Mouse (Mus musculus) lung, postnatal 14 days (tissue): ENCODE measurements at regions not wholly inside any gene's neighbourhood (a gene's known extent, or its start where the extent isn't known, plus 50 kb on each side); places are given as distances from the start of the nearest gene placed in this dataset.

Experiments
- DNase-seq: peaks from one replicate; pipeline ENCODE4 v3.0.0; 2021

DNA sequence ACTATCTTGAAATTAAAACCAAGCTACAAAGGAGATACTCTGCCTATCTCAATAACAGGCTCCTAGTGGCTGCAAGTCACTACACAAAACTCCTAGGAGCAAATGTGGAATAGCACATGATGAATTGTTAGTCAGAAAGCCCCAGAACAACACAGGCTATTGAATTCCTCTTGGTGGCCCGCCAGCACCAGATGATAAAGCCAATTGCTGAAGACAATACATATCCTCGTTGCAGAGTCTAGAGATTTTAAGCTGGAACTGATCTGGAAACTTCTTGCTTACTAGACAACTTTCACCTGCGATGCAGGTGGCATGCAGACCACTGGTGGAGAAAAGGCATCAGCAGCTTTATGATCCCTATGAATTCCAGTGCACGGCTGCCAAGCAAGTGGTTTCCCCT lies 126.5 kb upstream of the Eya4 start:
- DNase-seq = no peak

DNA sequence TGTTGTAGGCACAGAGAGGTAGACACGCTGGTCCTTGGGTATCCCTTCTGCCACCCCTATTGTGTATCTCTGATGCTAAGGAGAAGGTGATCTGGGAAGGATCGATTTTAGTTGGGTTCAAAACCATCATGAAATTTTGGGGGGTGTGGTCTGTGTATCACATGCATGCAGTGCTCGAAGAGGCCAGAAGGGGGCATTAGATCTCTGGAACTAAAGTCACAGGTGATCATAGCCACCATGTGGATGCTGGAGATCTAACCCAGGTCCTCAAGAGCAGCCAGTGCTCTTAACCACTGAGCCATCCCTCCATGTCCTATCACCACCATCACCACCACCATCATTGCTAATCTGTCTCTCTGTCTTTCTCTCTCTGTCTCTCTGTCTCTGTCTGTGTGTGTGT lies 100.4 kb upstream of the Eya4 start:
- no peak for DNase-seq

DNA sequence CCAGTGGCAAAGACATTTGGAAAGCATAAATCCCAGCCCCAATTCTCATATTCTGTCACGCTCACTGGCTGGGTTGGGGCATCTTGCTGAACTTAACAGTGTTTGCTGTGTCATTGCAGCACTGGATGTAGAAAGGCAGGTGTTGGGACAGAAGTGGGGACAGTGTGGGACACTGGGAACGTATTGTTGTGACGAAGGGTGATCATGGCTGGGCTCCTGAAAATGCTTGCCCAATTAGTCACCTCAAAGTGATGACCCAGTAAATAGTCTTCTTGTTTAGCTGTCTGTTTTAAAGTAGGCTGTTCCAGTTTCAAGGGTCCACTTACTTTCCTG lies 100.0 kb upstream of the Eya4 start:
- DNase-seq = no peak

DNA sequence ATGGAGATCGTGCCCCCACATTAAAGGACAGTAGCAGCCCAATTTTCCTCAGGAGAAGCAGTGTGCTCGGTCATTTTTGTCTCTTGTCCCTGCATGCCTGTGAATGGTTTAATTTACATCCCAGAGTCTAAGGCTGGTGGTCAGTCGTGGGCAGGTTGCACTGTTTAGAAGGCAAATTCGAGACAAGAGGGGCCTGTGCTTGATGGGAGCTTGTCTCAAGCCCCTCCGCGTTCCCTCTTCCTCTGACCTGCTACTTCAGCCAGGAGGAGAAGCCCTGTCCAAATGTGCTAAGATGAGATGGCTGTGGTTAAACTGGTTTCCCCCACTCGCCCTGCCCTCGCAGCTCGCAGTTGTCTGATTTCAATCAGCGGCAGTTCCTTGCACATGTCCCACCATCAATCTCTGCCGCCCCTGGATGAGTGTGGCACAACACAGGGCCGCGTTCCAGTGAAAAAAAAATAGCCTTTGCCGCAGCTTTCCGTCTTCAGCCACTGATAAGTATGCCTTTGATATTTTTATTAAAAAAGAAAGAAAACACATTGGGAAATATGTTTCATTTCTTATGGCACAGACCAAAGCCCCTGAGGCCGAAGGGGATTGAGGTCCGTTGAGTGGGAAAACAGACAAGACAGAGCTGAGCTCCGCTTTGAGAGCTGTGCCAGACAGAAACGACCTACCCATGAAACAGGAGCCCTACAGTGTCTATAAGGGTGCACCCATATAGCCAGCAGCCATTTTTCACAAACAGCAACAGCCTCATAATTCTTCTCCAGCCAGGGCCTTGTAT lies 99.5 kb upstream of the Eya4 start:
- no peak for DNase-seq

DNA sequence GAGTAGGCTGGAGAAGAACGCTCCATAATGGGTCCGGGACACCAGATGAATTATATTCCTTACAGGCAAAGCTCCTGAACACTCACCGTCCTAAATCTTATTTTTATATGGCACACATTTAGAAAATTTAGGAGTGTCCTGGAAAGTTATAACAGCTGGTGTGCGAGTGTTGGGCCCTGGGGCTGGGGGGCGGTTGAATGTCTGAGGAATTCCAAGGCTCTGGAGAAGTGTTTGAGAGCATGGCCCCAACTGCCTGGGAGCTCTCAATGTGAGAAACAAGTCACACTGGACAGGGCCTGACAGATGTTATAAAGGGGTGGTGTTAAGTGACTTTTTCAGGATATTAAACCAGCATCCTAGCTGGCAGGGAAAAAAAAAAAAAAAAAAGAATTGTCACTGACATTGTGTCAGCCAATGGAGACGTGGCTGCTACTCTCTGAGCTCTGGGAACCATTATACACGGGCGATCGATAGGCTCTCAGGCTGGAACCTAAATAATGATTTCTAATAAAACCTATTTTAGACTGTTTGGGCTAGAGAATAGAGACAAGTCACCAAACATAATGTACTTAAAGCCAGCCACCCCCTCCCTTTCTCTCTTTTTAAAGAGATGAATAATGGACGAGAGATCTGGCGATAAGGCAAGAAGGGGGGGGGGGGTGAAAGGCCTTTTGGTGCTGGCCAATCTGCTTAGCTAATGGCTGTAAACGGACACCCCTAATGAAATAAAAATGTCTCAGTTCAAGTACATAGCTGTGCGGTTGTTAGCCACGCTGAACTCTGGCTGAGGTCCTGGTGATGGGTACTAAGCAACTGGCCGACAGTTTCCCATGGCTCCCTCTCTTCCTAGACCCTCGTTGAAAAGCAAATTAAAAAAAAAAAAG lies 98.6 kb upstream of the Eya4 start:
- no peak for DNase-seq

DNA sequence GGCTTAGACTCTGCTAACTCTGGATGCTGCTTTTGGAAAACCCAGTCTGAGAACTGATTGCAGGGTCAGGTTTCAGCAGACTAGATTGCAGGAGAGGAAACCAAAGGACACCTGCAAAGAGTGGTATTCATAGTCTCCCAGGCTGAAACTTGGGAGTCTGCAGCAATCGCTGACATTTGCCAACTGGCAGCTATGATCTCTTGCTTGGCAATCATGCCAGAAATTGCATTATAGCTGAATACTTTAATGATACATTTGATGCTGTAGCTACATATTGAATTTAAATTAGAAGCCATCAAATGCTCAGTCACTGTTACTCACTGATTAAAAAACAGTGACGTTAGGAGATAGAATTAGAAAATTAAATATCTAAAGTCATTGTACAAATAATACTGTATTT lies 79.8 kb upstream of the Eya4 start:
- DNase-seq = no peak

DNA sequence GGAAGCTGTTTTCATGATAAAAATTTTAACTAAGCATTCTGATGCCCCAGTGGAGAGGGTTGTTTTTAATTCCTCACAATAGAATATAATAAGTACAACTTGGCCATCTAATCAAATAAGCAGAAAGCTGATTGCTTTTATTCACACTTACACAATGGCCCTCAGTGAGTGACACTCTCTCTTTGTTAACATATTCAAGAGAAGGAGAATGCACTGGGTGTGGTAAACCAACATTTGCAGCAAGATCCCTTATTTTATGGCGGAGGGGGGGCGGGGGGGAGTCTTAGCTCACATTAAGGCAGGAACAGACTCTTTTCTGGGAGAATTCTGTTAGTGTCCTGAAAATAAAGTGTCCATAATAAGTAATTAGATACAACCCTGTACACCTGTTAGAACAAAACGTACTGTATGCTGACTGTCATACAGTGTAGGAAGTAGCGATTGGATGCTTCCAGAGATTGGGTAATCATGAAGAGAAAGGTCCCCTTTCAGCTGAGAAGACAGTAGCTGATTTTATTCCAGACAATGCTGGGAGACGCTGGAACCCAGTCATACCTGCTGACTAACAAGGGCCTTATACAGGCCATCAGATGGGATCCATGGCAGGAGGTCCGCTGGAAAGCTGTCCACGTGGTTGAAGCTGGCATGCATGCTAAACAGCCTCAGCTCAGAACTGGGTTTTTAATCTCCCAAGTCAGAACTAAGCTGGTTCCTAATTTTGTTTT lies 63.4 kb upstream of the Eya4 start:
- DNase-seq = no peak

DNA sequence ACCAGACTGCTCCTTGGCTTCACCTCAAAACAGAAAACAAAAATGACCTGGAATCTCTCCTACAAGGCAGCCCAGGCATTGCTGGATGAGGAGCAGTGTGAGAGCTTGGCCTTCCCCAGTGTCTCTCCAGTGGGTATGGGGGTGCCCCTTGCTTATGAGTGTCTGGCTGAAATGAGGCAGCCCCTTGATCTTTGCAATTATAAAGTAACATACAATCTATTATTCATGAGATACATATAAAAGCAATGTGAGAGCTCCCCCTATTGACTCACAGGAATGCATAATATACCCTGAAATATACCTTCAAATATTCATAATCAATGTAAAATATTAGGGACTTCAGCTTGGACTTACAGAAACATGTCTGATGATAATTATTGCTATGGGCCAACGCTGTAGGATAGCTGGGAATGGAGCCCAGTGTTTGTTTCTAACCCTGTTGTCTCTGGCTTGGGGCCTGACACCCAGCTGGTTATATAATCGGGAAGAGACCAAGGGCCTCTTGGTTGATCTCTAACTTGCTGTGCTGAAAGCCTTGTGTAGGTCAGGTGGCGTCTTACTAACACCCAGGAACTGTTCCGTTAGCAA lies 52.9 kb upstream of the Eya4 start:
- no peak for DNase-seq
